Mouse (Mus musculus) brain, embryonic 14.5 days (tissue): ENCODE data around the gene Gm42417. TPM values are rescaled to one million over a fixed set of nuclear protein-coding genes. Genes with fewer than 3 reads are reported as not detected.
"Not testable (repeated sequence)": the region's sequence is repeated elsewhere in the genome, so short reads cannot be mapped to it uniquely, and the experiment has no call there.

Source experiments
- DNase-seq: peaks from one replicate; pipeline ENCODE4 v3.0.0-alpha.2; 2011; ENCODE audit warnings: low read depth
- CTCF ChIP-seq: fragments of 200-500 bp; IDR thresholded peaks from 2 replicates; pipeline ENCODE4 v1.5.1; 2012; ENCODE audit warnings: inconsistent platforms, mild to moderate bottlenecking, moderate library complexity, borderline replicate concordance; ENCODE audit not compliant: insufficient read depth, insufficient read length; ENCODE audit errors: extremely low read depth
- POLR2A ChIP-seq: fragments of 200-500 bp; IDR thresholded peaks from 2 replicates; pipeline ENCODE4 v1.6.1; 2012; ENCODE audit warnings: mild to moderate bottlenecking, inconsistent platforms, borderline replicate concordance; ENCODE audit not compliant: poor library complexity, insufficient read depth, insufficient read length, severe bottlenecking; ENCODE audit errors: extremely low read depth
- polyA plus RNA-seq: library from polyadenylated mRNA; depleted of rRNA; stranded (reverse); fragments of >200 nt; gene quantifications from 2 replicates; pipeline ENCODE4 v1.2.3, GENCODE M21; 2012

The Gm42417 gene
- polyA plus RNA-seq, 1 experiment: 0.07 TPM

DNA sequence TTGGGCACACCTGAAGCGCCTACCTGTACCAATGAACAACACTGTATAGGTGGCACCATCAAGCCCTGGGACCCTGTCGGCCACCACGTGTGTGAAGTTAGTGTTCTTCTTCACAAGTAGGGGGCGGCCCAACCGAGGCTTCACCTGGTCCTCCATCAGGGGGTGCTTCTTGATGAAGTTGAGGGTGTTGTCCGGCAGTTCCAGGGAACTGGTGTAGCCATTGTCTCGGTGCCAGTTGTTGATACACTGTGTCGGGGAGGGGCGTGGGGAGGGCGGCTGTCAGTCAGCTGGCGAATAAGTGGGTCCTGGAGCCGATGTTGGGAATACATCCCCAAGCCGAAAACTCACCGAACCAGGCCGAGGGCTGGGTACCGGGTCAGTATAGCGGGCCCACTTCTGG is 12.7 kb upstream of the Gm42417 start:
- TF ChIP-seq POLR2A (no peak), CTCF (no peak)
- DNase-seq: no peak

DNA sequence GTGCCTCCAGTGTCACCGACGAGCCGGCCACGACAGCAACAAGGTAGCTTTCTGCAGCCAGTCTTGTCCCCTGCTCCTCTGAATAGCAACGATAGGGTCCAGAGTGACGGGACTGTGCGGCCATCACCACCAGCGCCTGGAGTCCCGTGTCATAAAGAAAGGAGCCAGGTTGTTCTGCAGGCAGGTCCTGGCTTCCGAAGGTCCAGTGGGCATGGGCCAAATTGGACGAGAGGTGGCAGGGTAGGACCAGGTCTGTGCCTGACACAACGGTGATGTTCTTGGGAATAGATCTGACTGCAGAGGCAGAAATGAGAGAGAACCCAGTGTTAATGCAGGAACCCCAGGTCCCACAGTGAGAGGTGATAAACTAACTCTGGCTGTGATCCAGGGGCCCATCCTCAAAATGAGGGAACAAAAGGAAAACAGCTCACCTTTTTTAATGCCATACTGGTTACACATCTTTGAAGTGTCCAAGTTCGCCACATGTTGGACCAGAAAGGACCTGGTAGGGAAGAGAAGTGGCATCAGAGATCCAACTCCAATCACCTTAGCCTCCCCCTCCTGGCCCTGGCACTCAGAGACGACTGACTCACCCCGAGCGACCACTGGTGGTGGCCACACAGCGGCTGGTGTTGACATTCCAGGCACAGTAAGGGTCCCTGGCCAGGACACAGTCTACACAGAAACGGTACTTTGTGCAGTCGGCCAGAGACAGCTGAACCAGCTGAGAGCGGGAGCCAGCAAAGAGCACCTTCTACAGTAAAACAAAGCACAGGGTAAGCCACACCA is 11.0 kb upstream of the Gm42417 start:
- no peak for DNase-seq
- TF ChIP-seq CTCF (no peak), POLR2A (no peak)

GRCm38 (mm10) chr1:36549491-36549890 is 10.3 kb upstream of the Gm42417 start:
- TF ChIP-seq CTCF: no peak
- no peak for TF ChIP-seq POLR2A
- no peak for DNase-seq

DNA sequence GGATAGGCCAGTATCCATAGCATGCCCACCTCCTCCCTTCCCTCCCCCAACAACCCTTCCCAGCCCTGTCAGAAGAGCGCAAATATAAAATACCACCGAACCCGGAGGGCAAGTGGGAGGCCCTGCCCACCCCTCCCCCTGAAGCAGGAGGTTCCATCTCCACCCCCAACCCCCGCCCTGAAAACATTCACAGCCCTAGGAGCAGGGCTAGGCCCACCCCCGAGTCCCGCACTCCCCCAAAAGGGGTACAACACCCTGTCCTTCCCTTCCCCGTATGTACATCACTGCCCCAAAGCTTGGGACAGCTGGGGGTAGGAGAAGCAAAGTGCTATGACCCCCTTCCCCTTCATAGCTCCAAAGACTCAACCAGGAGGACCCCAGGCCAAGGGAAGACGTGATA is 9.5 kb upstream of the Gm42417 start:
- no peak for DNase-seq

DNA sequence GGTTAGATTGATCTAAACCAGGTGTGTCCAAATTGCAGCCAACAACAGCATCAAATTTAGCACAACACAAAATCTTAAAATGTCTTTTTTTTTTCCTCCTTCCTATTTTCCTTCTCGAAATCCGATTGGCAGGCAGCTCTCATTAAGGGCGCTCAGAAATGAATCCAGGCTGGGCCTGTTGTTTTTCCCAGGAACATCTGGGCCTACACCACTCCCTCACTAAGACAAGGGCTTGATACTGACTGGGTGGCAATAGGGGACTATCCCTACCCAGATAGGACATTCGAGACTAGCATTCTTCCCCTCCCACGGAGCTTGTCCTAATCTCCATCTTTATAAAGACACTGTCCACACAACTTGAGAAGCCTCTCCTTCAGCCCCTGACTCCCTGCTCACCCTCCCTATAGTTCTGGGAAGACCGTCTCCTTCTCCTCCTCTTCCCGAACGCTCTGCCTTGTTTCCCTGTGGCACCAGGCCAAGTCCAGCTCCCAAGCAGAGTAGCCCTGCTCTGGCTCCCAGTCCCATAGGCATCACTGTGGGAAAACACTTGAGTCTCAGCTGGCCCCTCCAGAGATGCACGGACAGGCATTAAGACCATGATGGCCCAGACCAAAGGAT is 8.9 kb upstream of the Gm42417 start:
- TF ChIP-seq POLR2A: no peak
- TF ChIP-seq CTCF: no peak
- DNase-seq: peak; percentile 52

More for the DNA sequence above, 9.5 kb upstream of the Gm42417 start:
- TF ChIP-seq POLR2A: no peak
- no peak for TF ChIP-seq CTCF

- TF ChIP-seq CTCF (peak; percentile 98), POLR2A (peak; percentile 90)
- DNase-seq: peak; percentile 100
These were observed 7.8 kb upstream of the Gm42417 start, which contains the start of gene Ankrd39 for GRCm38 (mm10) chr1:36546888-36547471. Gene Ankrd39, minus strand, starts transcription at chr1:36547445.

GRCm38 (mm10) chr1:36545845-36546600 is 6.8 kb upstream of the Gm42417 start:
- TF ChIP-seq CTCF: no peak
- TF ChIP-seq POLR2A: no peak
- DNase-seq: no peak

GRCm38 (mm10) chr1:36545382-36545781 is 6.2 kb upstream of the Gm42417 start:
- no peak for DNase-seq
- TF ChIP-seq CTCF (no peak), POLR2A (no peak)

DNA sequence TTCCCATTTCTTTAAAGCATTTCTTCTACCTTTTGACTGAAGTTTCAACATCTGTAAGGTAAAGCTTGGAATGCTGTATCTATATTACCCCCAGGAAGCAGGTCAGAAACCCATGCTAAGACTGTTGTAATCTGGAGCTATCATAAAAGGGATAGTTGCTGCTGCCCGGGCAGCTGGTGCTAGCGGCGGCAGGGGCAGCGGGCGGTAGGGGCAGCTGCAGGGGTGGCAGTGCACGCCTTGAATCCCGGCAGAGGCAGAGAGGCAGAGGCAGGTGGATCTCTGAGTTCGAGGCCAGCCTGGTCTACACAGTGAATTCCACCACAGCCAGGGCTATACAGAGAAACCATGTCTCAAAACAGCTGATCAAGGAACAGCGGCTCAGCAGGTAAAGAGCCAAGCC is 3.7 kb upstream of the Gm42417 start:
- no peak for DNase-seq
- no peak for TF ChIP-seq CTCF
- no peak for TF ChIP-seq POLR2A

DNA sequence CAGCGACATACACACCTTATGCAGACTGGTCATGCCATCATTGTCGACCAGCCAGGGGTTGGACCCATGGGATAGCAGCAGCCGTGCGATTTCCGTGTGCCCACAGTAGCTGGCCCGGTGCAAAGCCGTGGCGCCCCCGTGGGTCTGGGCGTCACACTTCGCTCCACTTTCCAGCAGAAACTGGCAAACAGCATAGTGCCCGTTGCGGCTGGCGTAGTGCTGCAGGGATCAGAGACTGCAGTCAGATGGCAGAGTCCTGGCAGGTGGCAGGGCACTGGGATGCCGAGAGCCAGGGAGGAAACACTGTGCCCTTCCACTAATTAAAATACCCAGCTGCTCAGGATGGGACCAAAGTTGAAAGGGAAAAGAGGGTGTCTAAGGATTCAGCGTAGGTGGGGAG is 2.6 kb upstream of the Gm42417 start:
- TF ChIP-seq CTCF (no peak), POLR2A (no peak)
- no peak for DNase-seq

- TF ChIP-seq POLR2A: no peak
- TF ChIP-seq CTCF: no peak
- no peak for DNase-seq
These were observed 1.6 kb upstream of the Gm42417 start for GRCm38 (mm10) chr1:36540807-36541206.

DNA sequence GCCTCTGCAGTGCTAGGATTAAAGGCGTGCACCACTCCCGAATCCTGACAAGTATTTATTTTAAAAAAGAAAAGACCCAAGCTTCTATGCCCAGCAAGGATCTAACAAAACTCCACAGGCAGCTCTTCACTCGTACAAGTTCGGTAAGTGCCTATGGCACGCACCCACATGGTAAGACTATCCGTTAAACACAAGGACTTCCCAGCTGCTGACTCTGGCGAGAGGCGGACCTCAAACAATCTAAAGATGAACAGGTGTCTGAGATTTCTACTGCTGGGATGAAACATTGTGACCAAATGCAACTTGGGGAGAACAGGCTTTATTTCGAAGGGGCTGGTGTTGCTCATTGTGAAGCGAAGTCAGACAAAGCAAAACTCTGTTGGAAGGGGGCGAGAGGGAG is 903 bp upstream of the Gm42417 start:
- no peak for DNase-seq
- TF ChIP-seq CTCF (no peak), POLR2A (no peak)

- TF ChIP-seq POLR2A (no peak), CTCF (no peak)
- no peak for DNase-seq
These were observed 502 bp downstream of the Gm42417 start for GRCm38 (mm10) chr1:36538727-36539126.

DNA sequence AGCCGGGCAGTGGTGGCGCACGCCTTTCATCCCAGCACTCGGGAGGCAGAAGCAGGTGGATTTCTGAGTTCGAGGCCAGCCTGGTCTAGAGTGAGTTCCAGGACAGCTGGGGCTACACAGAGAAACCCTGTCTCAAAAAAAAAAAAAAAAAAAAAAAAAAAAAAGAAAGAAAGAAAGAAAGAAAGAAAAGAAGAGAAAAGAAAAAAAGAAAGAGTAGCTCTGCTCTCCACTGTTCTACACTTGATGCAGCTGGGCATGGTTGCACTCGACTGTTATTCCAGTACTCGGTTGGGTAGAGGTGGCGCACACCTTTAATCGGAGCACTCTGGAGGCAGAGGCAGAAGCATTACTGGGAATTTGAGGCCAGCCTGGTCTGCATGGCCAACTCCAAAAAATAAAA is 2.4 kb downstream of the Gm42417 start, which contains the start of gene Ankrd23:
Gene Ankrd23, minus strand, starts transcription at position 101 of the 400 bp plus-strand sequence.
- DNase-seq: not testable (repeated sequence)
